Comparison of ENCODE assay signal across 21 mouse cellular contexts in the genomic region with DNA sequence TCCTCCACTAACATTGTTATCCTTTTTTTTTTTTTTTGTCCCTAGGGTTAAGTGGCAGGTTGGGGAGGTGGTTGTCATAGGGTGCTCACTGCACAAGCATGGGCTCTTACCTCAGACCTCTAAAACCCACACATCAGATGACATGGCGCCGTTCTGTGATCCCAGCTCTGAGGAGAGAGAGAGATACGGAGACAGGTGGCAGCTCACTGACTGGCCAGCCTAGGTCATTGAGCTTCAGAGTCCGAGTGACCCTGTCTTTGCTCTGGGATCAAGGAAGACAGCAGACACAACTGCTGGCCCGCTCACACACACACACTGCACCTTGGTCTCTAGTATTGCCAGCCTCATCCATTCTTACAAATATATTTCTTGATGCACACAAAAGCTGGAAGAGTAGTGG. TPM values are rescaled to one million over a fixed set of nuclear protein-coding genes. Genes with fewer than 3 reads are reported as not detected.
DNase-seq lines count a peak whose midpoint lies in the region; ATAC-seq and TF ChIP-seq lines count a peak whose summit lies in the region.
"Had no signal": no experiment of that assay in that cellular context is flagged by ENCODE, and none has a peak within 500 bp of the region (broad histone marks: within the 10 kb centered on the region; RNA-seq: fewer than 3 reads in every experiment).

No protein-coding gene starts in this region.

- H3K4me2 ChIP-seq in limb, embryonic 14.5 days (replicated peaks; ENCODE audit: low read depth, low read length, severe bottlenecking) = no peak overlapping the region
- peak overlapping the region; percentile 47 for H3K4me2 ChIP-seq in myocyte (ENCODE audit: low read depth)

- ATAC-seq in limb, embryonic 14.5 days (ENCODE audit: low FRiP score, low read depth) = peak; percentile 26; the same call in 1 of the 2 replicates
- ATAC-seq: activated CD4-positive, CD25-positive, alpha-beta regulatory T cell, adult 4 months; CD4-positive, CD25-positive, alpha-beta regulatory T cell, adult 4 months; Patski had no signal

- no peak for TF ChIP-seq POLR2A in limb, embryonic 14.5 days (IDR thresholded peaks at IDR 0.05; ENCODE audit: borderline replicate concordance, extremely low read depth, insufficient read depth, insufficient read length)
- TF ChIP-seq POLR2A in myocyte (IDR thresholded peaks at IDR 0.05; ENCODE audit: insufficient read length, low read depth) = no peak

- H3K27ac ChIP-seq in heart, embryonic 10.5 days = no peak overlapping the region
- H3K27ac ChIP-seq in limb, embryonic 14.5 days (replicated peaks; ENCODE audit: low read depth, low read length) = no peak overlapping the region
- no peak overlapping the region for H3K27ac ChIP-seq in limb, embryonic 10.5 days

- no peaks in the 10 kb centered on the region for H3K79me2 ChIP-seq in myocyte (ENCODE audit: control insufficient read depth, insufficient read depth)

- no peaks in the 10 kb centered on the region for H3K4me1 ChIP-seq in heart, embryonic 10.5 days
- H3K4me1 ChIP-seq in limb, embryonic 14.5 days (ENCODE audit: control insufficient read depth, insufficient read depth, low read length) = no peaks in the 10 kb centered on the region
- no peaks in the 10 kb centered on the region for H3K4me1 ChIP-seq in limb, embryonic 10.5 days

- no peak overlapping the region for H3K9ac ChIP-seq in limb, embryonic 14.5 days (ENCODE audit: low read depth, low read length, severe bottlenecking)

- no peak overlapping the region for H3ac ChIP-seq in myocyte (ENCODE audit: control insufficient read depth, insufficient read length)

- H3K27me3 ChIP-seq in heart, embryonic 10.5 days (ENCODE audit: insufficient read depth, poor library complexity, severe bottlenecking) = no peaks in the 10 kb centered on the region
- no peaks in the 10 kb centered on the region for H3K27me3 ChIP-seq in limb, embryonic 14.5 days (ENCODE audit: control insufficient read depth, insufficient read depth, low read length)
- H3K27me3 ChIP-seq in limb, embryonic 10.5 days (ENCODE audit: low read depth, poor library complexity, severe bottlenecking) = no peaks in the 10 kb centered on the region
- no peaks in the 10 kb centered on the region for H3K27me3 ChIP-seq in myocyte (ENCODE audit: control insufficient read depth, insufficient read depth, insufficient read length)
- H3K27me3 ChIP-seq: CH12.LX, Patski had no signal

- 82% methylated on average over 5 of the region's 5 CpGs for WGBS in heart, embryonic 10.5 days
- WGBS in limb, embryonic 14.5 days = 87% methylated on average over 5 of the region's 5 CpGs
- 93% methylated on average over 5 of the region's 5 CpGs for WGBS in limb, embryonic 10.5 days

- DNase-seq in heart, adult 11 months = peak; percentile 61
- DNase-seq in heart, embryonic 10.5 days (ENCODE audit: low spot score) = no peak
- DNase-seq in limb, embryonic 14.5 days (ENCODE audit: low spot score) = no peak
- no peak for DNase-seq in limb, embryonic 10.5 days (ENCODE audit: low spot score)
- no peak for DNase-seq in layer of hippocampus, adult 9-11 months
- DNase-seq: adrenal gland, adult 2 months; adrenal gland, adult 8-10 months; adrenal gland, postnatal 10 days; adrenal gland, postnatal 14 days; adrenal gland, postnatal 25 days; adrenal gland, postnatal 36 days; B cell, adult 2 months; cerebellum, adult 11 months; cerebellum, adult 11-12 months; cerebellum, adult 18-20 months had no signal

- H3K4me3 ChIP-seq in heart, embryonic 10.5 days = no peak overlapping the region
- H3K4me3 ChIP-seq in limb, embryonic 14.5 days (replicated peaks; ENCODE audit: low read length) = no peak overlapping the region
- H3K4me3 ChIP-seq in limb, embryonic 10.5 days = no peak overlapping the region
- no peak overlapping the region for H3K4me3 ChIP-seq in myocyte

- peaks cover 79% of the 10 kb centered on the region for H3K36me3 ChIP-seq in heart, embryonic 10.5 days
- peaks cover 66% of the 10 kb centered on the region for H3K36me3 ChIP-seq in limb, embryonic 14.5 days (ENCODE audit: control insufficient read depth, insufficient read depth, low read length)
- H3K36me3 ChIP-seq in limb, embryonic 10.5 days = peaks cover 76% of the 10 kb centered on the region
- peaks cover 56% of the 10 kb centered on the region for H3K36me3 ChIP-seq in myocyte (ENCODE audit: control insufficient read depth, insufficient read depth)

- H3K9me3 ChIP-seq in heart, embryonic 10.5 days = no peaks in the 10 kb centered on the region
- no peaks in the 10 kb centered on the region for H3K9me3 ChIP-seq in limb, embryonic 14.5 days (ENCODE audit: control insufficient read depth, low read length)
- no peaks in the 10 kb centered on the region for H3K9me3 ChIP-seq in limb, embryonic 10.5 days (replicated peaks)
- H3K9me3 ChIP-seq: G1E had no signal

TF ChIP-seq in myocyte, 11 proteins besides CTCF, POLR2A, EP300 and RAD21:
- no peak for TF ChIP-seq TCF3 (IDR thresholded peaks at IDR 0.05; ENCODE audit: insufficient read length, low read depth)
- no peak for TF ChIP-seq CEBPB (IDR thresholded peaks at IDR 0.05; ENCODE audit: insufficient read depth, poor library complexity, severe bottlenecking)
- peak in 2 of 3 experiments; percentile 71 to 88 for TF ChIP-seq MYOD1 (IDR thresholded peaks at IDR 0.05; ENCODE audit: control insufficient read depth in 1 of 3, insufficient read length in 2 of 3, low read depth in 2 of 3)
- peak in 1 of 3 experiments; percentile 64 for TF ChIP-seq MYOG (IDR thresholded peaks at IDR 0.05; ENCODE audit: control insufficient read depth in 1 of 3, insufficient read depth in 1 of 3, insufficient read length in 2 of 3, low read depth in 2 of 3)
- TF ChIP-seq MAX (IDR thresholded peaks at IDR 0.05; ENCODE audit: low read depth) = no peak
- no peak for TF ChIP-seq E2F4 (IDR thresholded peaks at IDR 0.05; ENCODE audit: insufficient read depth)
TF ChIP-seq in myocyte: peak in this region for 2.

RNA-seq across cellular contexts. Expression of gene Il6st, which starts 18.7 kb away (rescaled TPM):
- 32.3 and 55.6 TPM in 2 replicates for polyA plus RNA-seq in heart, embryonic 10.5 days (2016; fragmentation: Nextera tagmentation; extraction: Ambion mirVana)
- polyA plus RNA-seq in limb, embryonic 14.5 days (2012; rRNA removed) = 34.3 and 34.4 TPM in 2 replicates
- 40.3 and 42.4 TPM in 2 replicates for polyA plus RNA-seq in limb, embryonic 14.5 days (2014; fragmentation: Nextera tagmentation; extraction: Ambion mirVana)
- polyA plus RNA-seq in limb, embryonic 10.5 days (2016; fragmentation: Nextera tagmentation; extraction: Ambion mirVana) = 16.1 and 21.3 TPM in 2 replicates
- 50.6 TPM for polyA plus RNA-seq in myocyte (2012; fragmentation: generic; extraction: Trizol)
